8 mouse cellular contexts compared by ENCODE assay signal in genomic region chr2:34914069-34914822, GRCm38 (mm10). TPM values are rescaled to one million over a fixed set of nuclear protein-coding genes. Genes with fewer than 3 reads are reported as not detected.
DNase-seq lines count a peak whose midpoint lies in the region; ATAC-seq and TF ChIP-seq lines count a peak whose summit lies in the region.

No protein-coding gene starts in this region.

- H3K27me3 ChIP-seq in testis, adult 2 months (ENCODE audit: control insufficient read depth, insufficient read depth, low read length) = peaks cover 2% of the 10 kb centered on the region
- H3K27me3 ChIP-seq in heart, postnatal 0 days (ENCODE audit: control insufficient read depth, insufficient read depth, low read length) = 0 out of 2 replicates have a peak, but pooled peaks cover 6% of the 10 kb centered on the region
- peaks cover 3% of the 10 kb centered on the region for H3K27me3 ChIP-seq in lung, embryonic 16.5 days (ENCODE audit: control insufficient read depth, insufficient read depth, low read depth, low read length)

- no peaks in the 10 kb centered on the region for H3K36me3 ChIP-seq in testis, adult 2 months (ENCODE audit: control insufficient read depth, insufficient read depth, low read length)
- H3K36me3 ChIP-seq in heart, postnatal 0 days (replicated peaks; ENCODE audit: control insufficient read depth, insufficient read depth, low read length) = no peaks in the 10 kb centered on the region
- no peaks in the 10 kb centered on the region for H3K36me3 ChIP-seq in lung, embryonic 16.5 days (ENCODE audit: control insufficient read depth, insufficient read depth, low read length)

- no peak for TF ChIP-seq CTCF in testis, adult 2 months (IDR thresholded peaks at IDR 0.05; ENCODE audit: control insufficient read depth, insufficient read depth, insufficient replicate concordance, low read depth, low read length)
- TF ChIP-seq CTCF in heart, postnatal 0 days (IDR thresholded peaks at IDR 0.05; ENCODE audit: low read depth) = no peak

- TF ChIP-seq POLR2A in testis, adult 2 months (IDR thresholded peaks at IDR 0.05; ENCODE audit: control insufficient read depth, low read depth, low read length) = no peak

- WGBS in heart, postnatal 0 days = 5% methylated on average over 38 of the region's 50 CpGs
- 2% methylated on average over 29 of the region's 50 CpGs for WGBS in lung, embryonic 16.5 days

- no peak for TF ChIP-seq EP300 in heart, postnatal 0 days (IDR thresholded peaks at IDR 0.05; ENCODE audit: low read depth)

- no peak for DNase-seq in testis, postnatal 14 days (ENCODE audit: low spot score)
- peak; percentile 71 for DNase-seq in embryo, embryonic 11 days
- no peak for DNase-seq in heart, postnatal 0 days (ENCODE audit: low spot score)
- DNase-seq in kidney, postnatal 25 days = peak; percentile 38 to 62
- peak; percentile 60 for DNase-seq in retina, embryonic 14.5 days (ENCODE audit: low spot score)

- peak overlapping the region; percentile 48 for H3K4me3 ChIP-seq in testis, adult 2 months (ENCODE audit: control insufficient read depth, low read depth, low read length)
- peak overlapping the region; percentile 72 for H3K4me3 ChIP-seq in heart, postnatal 0 days (ENCODE audit: low read depth, low read length)
- H3K4me3 ChIP-seq in lung, embryonic 16.5 days (ENCODE audit: low read length) = peak overlapping the region; percentile 67

- peaks cover 13% of the 10 kb centered on the region for H3K4me1 ChIP-seq in testis, adult 2 months (ENCODE audit: control insufficient read depth, insufficient read depth, low read length)
- peaks cover 23% of the 10 kb centered on the region for H3K4me1 ChIP-seq in heart, postnatal 0 days (ENCODE audit: control insufficient read depth, insufficient read depth)
- H3K4me1 ChIP-seq in lung, embryonic 16.5 days (replicated peaks; ENCODE audit: control insufficient read depth, insufficient read depth, low read length) = peaks cover 14% of the 10 kb centered on the region

- H3K27ac ChIP-seq in testis, adult 2 months (ENCODE audit: control insufficient read depth, insufficient read depth, low read depth, low read length) = no peak overlapping the region
- H3K27ac ChIP-seq in heart, postnatal 0 days (ENCODE audit: low read depth) = peak overlapping the region; percentile 1; the same call in 1 of the 2 replicates
- H3K27ac ChIP-seq in lung, embryonic 16.5 days (ENCODE audit: low read length) = no peak overlapping the region

- H3K9ac ChIP-seq in heart, postnatal 0 days (replicated peaks; ENCODE audit: low read depth, low read length) = peak overlapping the region; percentile 58
- peak overlapping the region; percentile 75 for H3K9ac ChIP-seq in lung, embryonic 16.5 days (ENCODE audit: low read length)

- peak overlapping the region; percentile 97 for H3K4me2 ChIP-seq in heart, postnatal 0 days (ENCODE audit: low read depth, low read length)
- peak overlapping the region; percentile 95 for H3K4me2 ChIP-seq in lung, embryonic 16.5 days (ENCODE audit: low read depth, low read length)

- no peaks in the 10 kb centered on the region for H3K9me3 ChIP-seq in heart, postnatal 0 days (replicated peaks; ENCODE audit: control insufficient read depth, low read length)
- no peaks in the 10 kb centered on the region for H3K9me3 ChIP-seq in lung, embryonic 16.5 days (ENCODE audit: control insufficient read depth, low read length)

- peak; percentile 48 for ATAC-seq in heart, postnatal 0 days (ENCODE audit: insufficient read depth, low read depth)
- peak; percentile 63 for ATAC-seq in lung, embryonic 16.5 days (ENCODE audit: low read depth)
- ATAC-seq in erythroid progenitor cell, adult 5-6 weeks (replicated peaks; ENCODE audit: low FRiP score, poor library complexity, severe bottlenecking) = no peak

RNA-seq across cellular contexts. Expression of gene Phf19, which starts 0.4 kb away (rescaled TPM):
- polyA plus RNA-seq in testis, adult 2 months (2012; rRNA removed) = 0.21 and 0.91 TPM in 2 replicates
- total RNA-seq in heart, postnatal 0 days (2014; rRNA removed; ENCODE audit: low replicate concordance) = 2.4 and 5.7 TPM in 2 replicates
- 1.0 and 1.6 TPM in 2 replicates for polyA plus RNA-seq in heart, postnatal 0 days (2015; fragmentation: Nextera tagmentation; extraction: Ambion mirVana)
- polyA plus RNA-seq in lung, embryonic 16.5 days (2015; fragmentation: Nextera tagmentation; extraction: Ambion mirVana) = 3.4 and 4.6 TPM in 2 replicates
- 2.5 TPM in 1 of 2 replicates, not detected in the other for total RNA-seq in erythroid progenitor cell, adult 5-6 weeks (2015; ENCODE audit: low replicate concordance)
- 1.4 and 2.2 TPM in 2 replicates for total RNA-seq in erythroid progenitor cell, adult 5-6 weeks (2017; ENCODE audit: low replicate concordance)

RNA-seq across cellular contexts. Expression of gene Psmd5, which starts 39.5 kb away (rescaled TPM):
- 7.3 and 8.0 TPM in 2 replicates for polyA plus RNA-seq in testis, adult 2 months (2012; rRNA removed)
- total RNA-seq in heart, postnatal 0 days (2014; rRNA removed; ENCODE audit: low replicate concordance) = 16.5 and 28.6 TPM in 2 replicates
- 37.2 and 37.9 TPM in 2 replicates for polyA plus RNA-seq in heart, postnatal 0 days (2015; fragmentation: Nextera tagmentation; extraction: Ambion mirVana)
- 104 and 106 TPM in 2 replicates for polyA plus RNA-seq in lung, embryonic 16.5 days (2015; fragmentation: Nextera tagmentation; extraction: Ambion mirVana)
- 56.6 and 66.0 TPM in 2 replicates for total RNA-seq in erythroid progenitor cell, adult 5-6 weeks (2015; ENCODE audit: low replicate concordance)
- 37.2 and 65.2 TPM in 2 replicates for total RNA-seq in erythroid progenitor cell, adult 5-6 weeks (2017; ENCODE audit: low replicate concordance)

RNA-seq across cellular contexts. Expression of gene Cutal, which starts 40.0 kb away (rescaled TPM):
- 0.12 and 3.8 TPM in 2 replicates for polyA plus RNA-seq in testis, adult 2 months (2012; rRNA removed)
- 0.19 TPM in 1 of 2 replicates, not detected in the other for total RNA-seq in heart, postnatal 0 days (2014; rRNA removed; ENCODE audit: low replicate concordance)
- polyA plus RNA-seq in heart, postnatal 0 days (2015; fragmentation: Nextera tagmentation; extraction: Ambion mirVana) = 0.25 and 0.32 TPM in 2 replicates
- polyA plus RNA-seq in lung, embryonic 16.5 days (2015; fragmentation: Nextera tagmentation; extraction: Ambion mirVana) = 0.65 and 1.0 TPM in 2 replicates
- not detected in 2 replicates for total RNA-seq in erythroid progenitor cell, adult 5-6 weeks (2015; ENCODE audit: low replicate concordance)
- total RNA-seq in erythroid progenitor cell, adult 5-6 weeks (2017; ENCODE audit: low replicate concordance) = not detected in 2 replicates

RNA-seq across cellular contexts. Expression of gene Traf1, which starts 47.3 kb away (rescaled TPM):
- 6.5 and 9.4 TPM in 2 replicates for polyA plus RNA-seq in testis, adult 2 months (2012; rRNA removed)
- 0.23 and 0.73 TPM in 2 replicates for total RNA-seq in heart, postnatal 0 days (2014; rRNA removed; ENCODE audit: low replicate concordance)
- 1.1 TPM in 2 replicates for polyA plus RNA-seq in heart, postnatal 0 days (2015; fragmentation: Nextera tagmentation; extraction: Ambion mirVana)
- 4.3 and 4.7 TPM in 2 replicates for polyA plus RNA-seq in lung, embryonic 16.5 days (2015; fragmentation: Nextera tagmentation; extraction: Ambion mirVana)
- 1.1 and 1.3 TPM in 2 replicates for total RNA-seq in erythroid progenitor cell, adult 5-6 weeks (2015; ENCODE audit: low replicate concordance)
- 1.3 TPM in 1 of 2 replicates, not detected in the other for total RNA-seq in erythroid progenitor cell, adult 5-6 weeks (2017; ENCODE audit: low replicate concordance)

Comparison
In these comparisons a context has a peak if more than half of its experiments do, and no peak if none do; other contexts are left out.
1. DNase-seq: peak in embryo, embryonic 11 days (single experiment), kidney, postnatal 25 days (2 of 2) and retina, embryonic 14.5 days (single experiment); none in testis, postnatal 14 days (single experiment) and heart, postnatal 0 days (single experiment).
2. Peak in every context shown above with its lines, with median percentiles within 50 percentile points of each other: H3K4me3 ChIP-seq.